Mouse (Mus musculus): ENCODE measurements at regions not wholly inside any gene's neighbourhood (a gene's known extent, or its start where the extent isn't known, plus 50 kb on each side); places are given as distances from the start of the nearest gene placed in this dataset.

DNA sequence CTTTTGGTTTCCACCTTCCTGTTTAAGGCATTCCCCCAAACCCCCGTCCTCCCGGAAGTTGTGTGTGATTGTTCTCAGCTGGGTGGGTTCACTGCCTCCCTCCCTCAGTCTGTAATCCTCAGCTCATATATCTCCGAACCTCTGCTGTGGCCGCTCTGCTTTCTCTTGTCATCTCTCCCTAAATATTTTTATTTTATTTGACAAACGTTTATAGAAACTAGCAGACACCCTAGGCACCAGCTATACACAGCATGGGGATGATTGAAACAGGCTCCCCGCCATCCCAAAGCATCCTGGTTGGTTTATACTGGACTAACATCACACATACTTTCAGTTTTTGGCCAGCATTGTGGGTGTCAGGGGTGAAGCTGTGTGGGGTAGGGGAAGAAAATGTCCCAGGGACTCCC, 208.8 kb downstream of the Wdr11 start:
- no peaks in the 10 kb centered on the region for H3K9me3 ChIP-seq (replicated peaks; ENCODE audit: low read length)
- peaks cover 54% of the 10 kb centered on the region for H3K27me3 ChIP-seq (replicated peaks)
- no peak overlapping the region for H3K4me2 ChIP-seq (ENCODE audit: insufficient read depth, low read depth, poor library complexity, severe bottlenecking)
- TF ChIP-seq HCFC1 (IDR thresholded peaks at IDR 0.05; ENCODE audit: low read depth, low read length) (no peak), NRF1 (IDR thresholded peaks at IDR 0.05; ENCODE audit: low read depth, low read length) (no peak), KAT2A (IDR thresholded peaks at IDR 0.05; ENCODE audit: insufficient replicate concordance, low read length) (no peak), NELFE (IDR thresholded peaks at IDR 0.05; ENCODE audit: low read depth, low read length) (no peak), RCOR1 (conservative IDR thresholded peaks at IDR 0.05; ENCODE audit: low read depth, low read length) (no peak), USF2 (conservative IDR thresholded peaks at IDR 0.05; ENCODE audit: low read depth, low read length) (no peak), RAD21 (IDR thresholded peaks at IDR 0.05; ENCODE audit: low read depth, low read length) (no peak), MAZ (IDR thresholded peaks at IDR 0.05; ENCODE audit: low read depth, low read length) (no peak), ZMIZ1 (IDR thresholded peaks at IDR 0.05; ENCODE audit: low read depth, low read length) (no peak), POLR2A (IDR thresholded peaks at IDR 0.05; ENCODE audit: low read depth, low read length) (no peak), ZKSCAN1 (IDR thresholded peaks at IDR 0.05; ENCODE audit: borderline replicate concordance, low read depth, low read length) (no peak)
- H3K4me1 ChIP-seq (ENCODE audit: control insufficient read depth in 1 of 2, insufficient read depth in 2 of 2), result peaks cover 0 to 9% of the 10 kb centered on the region in 2 experiments; a peak in 2 of 4 replicates
- H3K27ac ChIP-seq (ENCODE audit: insufficient read depth, low read depth), result no peak overlapping the region
- no peaks in the 10 kb centered on the region for H3K36me3 ChIP-seq (replicated peaks in 1 of 2; ENCODE audit: control insufficient read depth in 1 of 2, insufficient read depth in 1 of 2, low read length in 1 of 2)
- dilution Hi-C loops (cut with MboI; ENCODE audit: extremely low pct_ligation_motif_present, extremely low pct_unique_long_range_greater_than_20kb, low sequenced_read_pairs) (no loop called here), in situ Hi-C loops (cut with MboI; ENCODE audit: low pct_ligation_motif_present, low pct_unique_long_range_greater_than_20kb, low sequenced_read_pairs) (no loop called here)
- no peak overlapping the region for H3K9ac ChIP-seq (ENCODE audit: insufficient read depth, low read depth)
- no peaks in the 10 kb centered on the region for H3K79me2 ChIP-seq (replicated peaks; ENCODE audit: control insufficient read depth, extremely low read depth, insufficient read depth, poor library complexity, severe bottlenecking)
- no peak for DNase-seq (ENCODE audit: extremely low read depth)
- no peak overlapping the region for H3K4me3 ChIP-seq (replicated peaks in 1 of 3; ENCODE audit: low read depth in 2 of 3, low read length in 2 of 3, poor library complexity in 1 of 3)

GRCm38 (mm10) chr7:129801431-129801847, 209.8 kb downstream of the Wdr11 start:
- in situ Hi-C loops (cut with MboI; ENCODE audit: low pct_ligation_motif_present, low pct_unique_long_range_greater_than_20kb, low sequenced_read_pairs), result no loop called here
- Histone ChIP-seq H3K4me1 (ENCODE audit: control insufficient read depth in 1 of 2, insufficient read depth in 2 of 2) (peaks cover 0 to 9% of the 10 kb centered on the region in 2 experiments; a peak in 2 of 4 replicates), H3K9me3 (replicated peaks; ENCODE audit: low read length) (no peaks in the 10 kb centered on the region), H3K27ac (ENCODE audit: insufficient read depth, low read depth) (no peak overlapping the region), H3K27me3 (replicated peaks) (peaks cover 55% of the 10 kb centered on the region), H3K4me2 (ENCODE audit: insufficient read depth, low read depth, poor library complexity, severe bottlenecking) (no peak overlapping the region), H3K4me3 (replicated peaks in 1 of 3; ENCODE audit: low read depth in 2 of 3, low read length in 2 of 3, poor library complexity in 1 of 3) (no peak overlapping the region), H3K79me2 (replicated peaks; ENCODE audit: control insufficient read depth, extremely low read depth, insufficient read depth, poor library complexity, severe bottlenecking) (no peaks in the 10 kb centered on the region), H3K9ac (ENCODE audit: insufficient read depth, low read depth) (no peak overlapping the region), H3K36me3 (replicated peaks in 1 of 2; ENCODE audit: control insufficient read depth in 1 of 2, insufficient read depth in 1 of 2, low read length in 1 of 2) (no peaks in the 10 kb centered on the region)
- no peak for TF ChIP-seq ZC3H11A (IDR thresholded peaks at IDR 0.05; ENCODE audit: low read depth, low read length)
- TF ChIP-seq MAFK (IDR thresholded peaks at IDR 0.05; ENCODE audit: insufficient replicate concordance, low read length), result no peak
- TF ChIP-seq UBTF (IDR thresholded peaks at IDR 0.05; ENCODE audit: low read depth, low read length), result no peak
- TF ChIP-seq JUND (conservative IDR thresholded peaks at IDR 0.05; ENCODE audit: low read depth, low read length), result no peak
- TF ChIP-seq PAX5 (IDR thresholded peaks at IDR 0.05; ENCODE audit: low read length), result no peak
- no peak for TF ChIP-seq ZMIZ1 (IDR thresholded peaks at IDR 0.05; ENCODE audit: low read depth, low read length)
- TF ChIP-seq MAX (IDR thresholded peaks at IDR 0.05; ENCODE audit: low read length), result no peak
- no peak for TF ChIP-seq MAZ (IDR thresholded peaks at IDR 0.05; ENCODE audit: low read depth, low read length)
- TF ChIP-seq POLR2A (IDR thresholded peaks at IDR 0.05; ENCODE audit: low read depth, low read length), result no peak
- no peak for TF ChIP-seq NELFE (IDR thresholded peaks at IDR 0.05; ENCODE audit: low read depth, low read length)
- TF ChIP-seq JUN (IDR thresholded peaks at IDR 0.05; ENCODE audit: insufficient read depth, low read depth, low read length), result no peak
- no peak for DNase-seq (ENCODE audit: extremely low read depth)
- dilution Hi-C loops (cut with MboI; ENCODE audit: extremely low pct_ligation_motif_present, extremely low pct_unique_long_range_greater_than_20kb, low sequenced_read_pairs), result no loop called here

Measured in CH12.LX (cell line).